Mouse (Mus musculus) spleen, adult 2 months (tissue): ENCODE results near the gene Slc24a2.

ENCODE experiments used
- CTCF ChIP-seq: fragments of 200-500 bp; IDR thresholded peaks from 2 replicates; pipeline ENCODE4 v1.5.1; 2011; ENCODE audit warnings: mild to moderate bottlenecking, inconsistent platforms; ENCODE audit not compliant: insufficient read depth, insufficient read length, insufficient replicate concordance; ENCODE audit errors: extremely low read depth
- POLR2A ChIP-seq: fragments of 200-500 bp; IDR thresholded peaks from 2 replicates; pipeline ENCODE4 v1.6.1; 2011; ENCODE audit warnings: low read depth, low read length, inconsistent platforms

GRCm38 (mm10) chr4:87273476-87273875, 43.2 kb upstream of the Slc24a2 start:
- TF ChIP-seq CTCF = no peak
- TF ChIP-seq POLR2A = no peak
